Mouse (Mus musculus): ENCODE measurements around the gene Ubqln4.

Gene Ubqln4

GRCm38 (mm10) chr3:88540085-88540484, 13.5 kb upstream of the Ubqln4 start:
- in situ Hi-C loops (cut with MboI; ENCODE audit: low sequenced_read_pairs) = no loop called here

- in situ Hi-C loops (cut with MboI; ENCODE audit: low sequenced_read_pairs) = no loop called here
Measured at GRCm38 (mm10) chr3:88541622-88542401, 11.7 kb upstream of the Ubqln4 start.

GRCm38 (mm10) chr3:88542486-88542885, 11.1 kb upstream of the Ubqln4 start:
- in situ Hi-C loops (cut with MboI; ENCODE audit: low sequenced_read_pairs) = no loop called here

- in situ Hi-C loops (cut with MboI; ENCODE audit: low sequenced_read_pairs) = no loop called here
Measured at GRCm38 (mm10) chr3:88543174-88543573, 10.4 kb upstream of the Ubqln4 start.

GRCm38 (mm10) chr3:88543651-88544410, 9.7 kb upstream of the Ubqln4 start:
- in situ Hi-C loops (cut with MboI; ENCODE audit: low sequenced_read_pairs) = no loop called here

- in situ Hi-C loops (cut with MboI; ENCODE audit: low sequenced_read_pairs) = no loop called here
Measured at GRCm38 (mm10) chr3:88544514-88544913, 9.0 kb upstream of the Ubqln4 start.

GRCm38 (mm10) chr3:88544955-88545591, 8.5 kb upstream of the Ubqln4 start:
- in situ Hi-C loops (cut with MboI; ENCODE audit: low sequenced_read_pairs) = no loop called here

GRCm38 (mm10) chr3:88546674-88547418, 6.7 kb upstream of the Ubqln4 start:
- in situ Hi-C loops (cut with MboI; ENCODE audit: low sequenced_read_pairs) = no loop called here

- in situ Hi-C loops (cut with MboI; ENCODE audit: low sequenced_read_pairs) = no loop called here
Measured at GRCm38 (mm10) chr3:88548180-88548917, 5.2 kb upstream of the Ubqln4 start, which contains the start of gene Rab25. Rab25 (minus strand) TSS chr3:88548300.

GRCm38 (mm10) chr3:88551586-88551985, 2.0 kb upstream of the Ubqln4 start:
- in situ Hi-C loops (cut with MboI; ENCODE audit: low sequenced_read_pairs) = no loop called here

- in situ Hi-C loops (cut with MboI; ENCODE audit: low sequenced_read_pairs) = no loop called here
Measured at GRCm38 (mm10) chr3:88552082-88552645, 1.4 kb upstream of the Ubqln4 start.

- in situ Hi-C loops (cut with MboI; ENCODE audit: low sequenced_read_pairs) = no loop called here
Measured at GRCm38 (mm10) chr3:88552676-88553524, 658 bp upstream of the Ubqln4 start, which contains the start of gene Lamtor2. Lamtor2 (minus strand) TSS chr3:88553074.

GRCm38 (mm10) chr3:88553880-88554586, 475 bp downstream of the Ubqln4 start:
- in situ Hi-C loops (cut with MboI; ENCODE audit: low sequenced_read_pairs) = no loop called here

- in situ Hi-C loops (cut with MboI; ENCODE audit: low sequenced_read_pairs) = no loop called here
Measured at GRCm38 (mm10) chr3:88555069-88555605, 1.6 kb downstream of the Ubqln4 start.

- in situ Hi-C loops (cut with MboI; ENCODE audit: low sequenced_read_pairs) = no loop called here
Measured at GRCm38 (mm10) chr3:88555731-88556130, 2.2 kb downstream of the Ubqln4 start.

- in situ Hi-C loops (cut with MboI; ENCODE audit: low sequenced_read_pairs) = no loop called here
Measured at GRCm38 (mm10) chr3:88556616-88557015, 3.1 kb downstream of the Ubqln4 start.

GRCm38 (mm10) chr3:88559596-88559995, 6.0 kb downstream of the Ubqln4 start:
- in situ Hi-C loops (cut with MboI; ENCODE audit: low sequenced_read_pairs) = no loop called here

- in situ Hi-C loops (cut with MboI; ENCODE audit: low sequenced_read_pairs) = no loop called here
Measured at GRCm38 (mm10) chr3:88561989-88562388, 8.4 kb downstream of the Ubqln4 start.

All from CH12F3 (cell line).